ENCODE assay signal across 12 mouse cellular contexts in the genomic region with DNA sequence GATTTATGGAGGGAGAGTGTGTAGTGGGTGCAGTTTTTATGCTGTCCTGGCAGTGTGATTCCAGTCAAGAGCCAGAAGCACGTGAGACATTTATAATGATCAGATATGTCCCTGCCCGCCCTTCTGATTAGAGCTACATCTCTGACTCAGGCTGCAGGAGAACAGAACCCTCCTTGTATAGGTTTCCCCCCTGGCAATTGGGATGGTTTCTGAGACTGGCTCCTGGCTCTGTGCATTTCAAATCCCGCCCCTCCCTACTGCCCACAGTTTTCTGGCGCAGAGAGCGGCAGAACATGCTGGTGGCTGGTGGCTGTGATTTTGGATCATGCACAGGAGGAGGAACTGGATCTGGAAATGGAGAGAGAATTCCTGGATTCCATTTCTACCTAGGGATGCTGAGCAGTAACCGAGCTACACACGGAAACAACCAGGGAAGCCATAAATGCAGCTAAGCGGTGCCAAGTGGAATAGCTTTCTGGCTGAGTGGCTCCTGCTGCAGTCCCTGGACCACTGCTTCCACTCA. TPM values are rescaled to one million over a fixed set of nuclear protein-coding genes. Genes with fewer than 3 reads are reported as not detected.
DNase-seq lines count a peak whose midpoint lies in the region; ATAC-seq lines count a peak whose summit lies in the region.
"Had no signal": no experiment of that assay in that cellular context is flagged by ENCODE, and none has a peak within 500 bp of the region (broad histone marks: within the 10 kb centered on the region; RNA-seq: fewer than 3 reads in every experiment).

No protein-coding gene starts in this region.

- H3K9me3 ChIP-seq in hindbrain, embryonic 10.5 days, result no peaks in the 10 kb centered on the region
- H3K9me3 ChIP-seq in hindbrain, embryonic 16.5 days (ENCODE audit: control insufficient read depth, low read length), result no peaks in the 10 kb centered on the region
- H3K9me3 ChIP-seq in limb, embryonic 15.5 days, result no peaks in the 10 kb centered on the region
- H3K9me3 ChIP-seq: heart, embryonic 13.5 days; liver, embryonic 12.5 days had no signal

- DNase-seq in hindbrain, embryonic 10.5 days (ENCODE audit: low spot score), result no peak
- peak; percentile 33 to 65 for DNase-seq in left cerebral cortex, postnatal 36 days (ENCODE audit: low spot score in 2 of 2)
- no peak for DNase-seq in left cerebral cortex, adult 8-10 months (ENCODE audit: low spot score in 2 of 2)
- DNase-seq in brain, embryonic 18.5 days (ENCODE audit: low read depth, low spot score), result peak; percentile 8
- no peak for DNase-seq in urinary bladder, adult 2 months (ENCODE audit: low spot score)
- DNase-seq: adrenal gland, postnatal 10 days had no signal

- no peak overlapping the region for H3K4me2 ChIP-seq in hindbrain, embryonic 16.5 days (ENCODE audit: low read length)
- no peak overlapping the region for H3K4me2 ChIP-seq in limb, embryonic 15.5 days
- H3K4me2 ChIP-seq: heart, embryonic 13.5 days; liver, embryonic 12.5 days had no signal

- no peak for ATAC-seq in hindbrain, embryonic 16.5 days
- no peak for ATAC-seq in limb, embryonic 15.5 days (ENCODE audit: insufficient number of reproducible peaks, low FRiP score, low TSS enrichment, low read depth)
- ATAC-seq: inflammation-experienced regulatory T-cells, adult 6 months; liver, embryonic 12.5 days had no signal

- H3K27ac ChIP-seq in hindbrain, embryonic 10.5 days, result 0 out of 2 replicates have a peak overlapping the region, but pooled peaks have one; percentile 56
- no peak overlapping the region for H3K27ac ChIP-seq in hindbrain, embryonic 16.5 days (ENCODE audit: low read depth, low read length)
- peak overlapping the region; percentile 84 for H3K27ac ChIP-seq in limb, embryonic 15.5 days
- H3K27ac ChIP-seq: heart, embryonic 13.5 days; liver, embryonic 12.5 days; macrophage had no signal

- WGBS in hindbrain, embryonic 10.5 days, result 78% methylated on average over 8 of the region's 8 CpGs
- 69% methylated on average over 8 of the region's 8 CpGs for WGBS in hindbrain, embryonic 16.5 days
- WGBS in limb, embryonic 15.5 days, result 34% methylated on average over 8 of the region's 8 CpGs

- H3K4me3 ChIP-seq in hindbrain, embryonic 10.5 days, result no peak overlapping the region
- H3K4me3 ChIP-seq in hindbrain, embryonic 16.5 days (ENCODE audit: low read length), result no peak overlapping the region
- H3K4me3 ChIP-seq in limb, embryonic 15.5 days, result no peak overlapping the region
- H3K4me3 ChIP-seq: heart, embryonic 13.5 days; liver, embryonic 12.5 days had no signal

- no peak overlapping the region for H3K9ac ChIP-seq in hindbrain, embryonic 16.5 days (ENCODE audit: low read depth, low read length)
- H3K9ac ChIP-seq in limb, embryonic 15.5 days, result no peak overlapping the region
- H3K9ac ChIP-seq: heart, embryonic 13.5 days; liver, embryonic 12.5 days had no signal

- H3K36me3 ChIP-seq in hindbrain, embryonic 10.5 days, result no peaks in the 10 kb centered on the region
- H3K36me3 ChIP-seq in hindbrain, embryonic 16.5 days (ENCODE audit: control insufficient read depth, insufficient read depth, low read length), result no peaks in the 10 kb centered on the region
- H3K36me3 ChIP-seq in limb, embryonic 15.5 days, result no peaks in the 10 kb centered on the region
- H3K36me3 ChIP-seq: heart, embryonic 13.5 days had no signal

- peaks cover 42% of the 10 kb centered on the region for H3K4me1 ChIP-seq in hindbrain, embryonic 10.5 days (replicated peaks)
- H3K4me1 ChIP-seq in hindbrain, embryonic 16.5 days (ENCODE audit: control insufficient read depth, insufficient read depth, low read depth, low read length), result no peaks in the 10 kb centered on the region
- H3K4me1 ChIP-seq in limb, embryonic 15.5 days, result peaks cover 46% of the 10 kb centered on the region

- intact Hi-C loops in left cerebral cortex, postnatal 36 days (cut with DNase I), result no loop called here

- H3K27me3 ChIP-seq in hindbrain, embryonic 10.5 days (ENCODE audit: insufficient read depth, poor library complexity, severe bottlenecking), result peaks cover 16% of the 10 kb centered on the region; the same call in 1 of the 2 replicates
- H3K27me3 ChIP-seq in hindbrain, embryonic 16.5 days (replicated peaks; ENCODE audit: control insufficient read depth, insufficient read depth, low read length), result no peaks in the 10 kb centered on the region
- H3K27me3 ChIP-seq in limb, embryonic 15.5 days, result no peaks in the 10 kb centered on the region

RNA-seq across cellular contexts. Expression of a gene that starts 8.8 kb away (rescaled TPM):
- polyA plus RNA-seq in hindbrain, embryonic 10.5 days (2016; fragmentation: Nextera tagmentation; extraction: Ambion mirVana), result 186 and 206 TPM in 2 replicates
- 109 and 124 TPM in 2 replicates for polyA plus RNA-seq in hindbrain, embryonic 16.5 days (2015; fragmentation: Nextera tagmentation; extraction: Ambion mirVana)
- 10 to 100 TPM; 74.3 to 77.1 TPM for total RNA-seq in left cerebral cortex, postnatal 36 days (2021)
- 10 to 100 TPM; 68.1 to 76.4 (median 71.0) TPM for total RNA-seq in left cerebral cortex, adult 8-10 months (2022)
- 135 and 139 TPM in 2 replicates for polyA plus RNA-seq in limb, embryonic 15.5 days (2015; fragmentation: Nextera tagmentation; extraction: Ambion mirVana)
- polyA plus RNA-seq in urinary bladder, adult 2 months (2012; rRNA removed), result 38.4 and 62.8 TPM in 2 replicates

Comparison
In these comparisons a context has a peak if more than half of its experiments do, and no peak if none do; other contexts are left out.
1. DNase-seq: peak in left cerebral cortex, postnatal 36 days (2 of 2) and brain, embryonic 18.5 days (single experiment); none in hindbrain, embryonic 10.5 days (single experiment), left cerebral cortex, adult 8-10 months (0 of 2) and urinary bladder, adult 2 months (single experiment).